Mouse (Mus musculus) liver, postnatal 0 days (tissue): ENCODE measurements around the gene Hdac1.

Experiments used
- CTCF ChIP-seq: sonication (generic); IDR thresholded peaks from 2 replicates; pipeline ENCODE4 v1.5.1; 2016; ENCODE audit warnings: antibody characterized with exemption, low read depth
- EP300 ChIP-seq: IDR thresholded peaks from 2 replicates; pipeline ENCODE4 v1.6.1; 2016; ENCODE audit warnings: antibody characterized with exemption, low read depth, mild to moderate bottlenecking

GRCm38 (mm10) chr4:129516925-129517324 is 25.6 kb downstream of the Hdac1 start:
- TF ChIP-seq CTCF (no peak), EP300 (no peak)
